Mouse (Mus musculus): ENCODE measurements around the gene Cd1d1.

GRCm38 (mm10) chr3:86995381-86995780 lies 3.9 kb downstream of the Cd1d1 start:
- TF ChIP-seq MAFK (IDR thresholded peaks at IDR 0.05; ENCODE audit: insufficient read depth, low read depth, low read length) (no peak), ZC3H11A (IDR thresholded peaks at IDR 0.05; ENCODE audit: borderline replicate concordance, low read depth, low read length) (no peak), CHD2 (IDR thresholded peaks at IDR 0.05; ENCODE audit: low read depth, low read length) (no peak), HCFC1 (IDR thresholded peaks at IDR 0.05; ENCODE audit: borderline replicate concordance, insufficient read depth, low read length) (no peak)
